9 mouse cellular contexts compared by ENCODE assay signal in the genomic region with DNA sequence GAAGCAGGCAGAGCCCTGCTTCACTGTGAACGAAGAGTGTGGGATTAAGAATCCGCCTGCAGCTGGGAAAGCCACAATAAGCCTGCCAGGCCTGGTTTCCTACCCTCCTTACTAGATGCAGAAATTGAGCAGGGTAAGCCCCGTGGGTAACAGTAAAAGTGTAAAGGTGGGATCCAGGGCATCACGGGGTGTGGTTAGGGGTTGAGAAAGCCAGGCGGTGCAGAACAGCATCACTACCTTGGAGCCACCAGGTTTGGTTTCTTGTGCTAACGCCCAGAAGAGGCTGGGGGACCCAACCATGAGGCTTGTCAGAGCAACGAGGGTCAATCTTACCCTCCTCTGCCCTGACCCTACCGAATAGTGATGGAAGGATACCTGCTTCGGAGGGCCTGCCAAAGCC. TPM values are rescaled to one million over a fixed set of nuclear protein-coding genes. Genes with fewer than 3 reads are reported as not detected.
DNase-seq lines count a peak whose midpoint lies in the region; ATAC-seq lines count a peak whose summit lies in the region.
"Had no signal": no experiment of that assay in that cellular context is flagged by ENCODE, and none has a peak within 500 bp of the region (broad histone marks: within the 10 kb centered on the region; RNA-seq: fewer than 3 reads in every experiment).

No protein-coding gene starts in this region.

- H3K4me3 ChIP-seq in heart, embryonic 15.5 days, result no peak overlapping the region; the same call in 1 of the 2 replicates
- H3K4me3 ChIP-seq in brown adipose tissue, adult 24 weeks (ENCODE audit: insufficient read depth, low read depth, low read length), result no peak overlapping the region
- H3K4me3 ChIP-seq in forebrain, embryonic 14.5 days (ENCODE audit: low read depth, low read length), result no peak overlapping the region; the same call in 1 of the 2 replicates
- no peak overlapping the region for H3K4me3 ChIP-seq in limb, embryonic 13.5 days

- ATAC-seq in heart, embryonic 15.5 days (replicated peaks; ENCODE audit: insufficient number of reproducible peaks, insufficient read depth, low FRiP score, low read depth), result no peak
- ATAC-seq in forebrain, embryonic 14.5 days, result no peak
- ATAC-seq in limb, embryonic 13.5 days (ENCODE audit: low FRiP score, low read depth), result no peak

- peaks cover 9% of the 10 kb centered on the region for H3K4me1 ChIP-seq in heart, embryonic 15.5 days (replicated peaks)
- no peaks in the 10 kb centered on the region for H3K4me1 ChIP-seq in brown adipose tissue, adult 24 weeks (ENCODE audit: control insufficient read depth, insufficient read depth, insufficient read length, low read length)
- no peaks in the 10 kb centered on the region for H3K4me1 ChIP-seq in forebrain, embryonic 14.5 days (ENCODE audit: control insufficient read depth, insufficient read depth, low read length)
- H3K4me1 ChIP-seq in limb, embryonic 13.5 days, result peaks cover 10% of the 10 kb centered on the region

- no peaks in the 10 kb centered on the region for H3K9me3 ChIP-seq in heart, embryonic 15.5 days (replicated peaks)
- no peaks in the 10 kb centered on the region for H3K9me3 ChIP-seq in forebrain, embryonic 14.5 days (replicated peaks; ENCODE audit: control insufficient read depth, low read length)
- H3K9me3 ChIP-seq in limb, embryonic 13.5 days, result no peaks in the 10 kb centered on the region

- H3K4me2 ChIP-seq in heart, embryonic 15.5 days, result peak overlapping the region; percentile 96
- H3K4me2 ChIP-seq in forebrain, embryonic 14.5 days (ENCODE audit: low read length), result peak overlapping the region; percentile 66; the same call in 1 of the 2 replicates
- H3K4me2 ChIP-seq in limb, embryonic 13.5 days (replicated peaks), result peak overlapping the region; percentile 96

- 56% methylated on average over 9 of the region's 9 CpGs for WGBS in heart, embryonic 15.5 days
- 43% methylated on average over 9 of the region's 9 CpGs for WGBS in forebrain, embryonic 14.5 days
- WGBS in limb, embryonic 13.5 days, result 49% methylated on average over 9 of the region's 9 CpGs

- H3K36me3 ChIP-seq in heart, embryonic 15.5 days, result no peaks in the 10 kb centered on the region
- H3K36me3 ChIP-seq in forebrain, embryonic 14.5 days (ENCODE audit: control insufficient read depth, insufficient read depth, low read length), result no peaks in the 10 kb centered on the region
- no peaks in the 10 kb centered on the region for H3K36me3 ChIP-seq in limb, embryonic 13.5 days

- H3K9ac ChIP-seq in heart, embryonic 15.5 days, result no peak overlapping the region
- no peak overlapping the region for H3K9ac ChIP-seq in forebrain, embryonic 14.5 days (ENCODE audit: low read length)
- H3K9ac ChIP-seq in limb, embryonic 13.5 days, result no peak overlapping the region; the same call in 1 of the 2 replicates

- intact Hi-C loops in heart, postnatal 25 days (cut with DNase I), result no loop called here

- peaks cover 35% of the 10 kb centered on the region for H3K27me3 ChIP-seq in heart, embryonic 15.5 days
- H3K27me3 ChIP-seq in forebrain, embryonic 14.5 days (replicated peaks; ENCODE audit: control insufficient read depth, insufficient read depth, low read length), result no peaks in the 10 kb centered on the region
- peaks cover 42% of the 10 kb centered on the region for H3K27me3 ChIP-seq in limb, embryonic 13.5 days

- DNase-seq in heart, postnatal 25 days (ENCODE audit: low spot score), result no peak
- no peak for DNase-seq in forebrain, embryonic 14.5 days (ENCODE audit: low spot score)
- no peak for DNase-seq in thymus, postnatal 4 days
- DNase-seq in urinary bladder, postnatal 4 days (ENCODE audit: low spot score in 2 of 2), result no peak
- no peak for DNase-seq in kidney, adult 18-20 months

- H3K27ac ChIP-seq in heart, embryonic 15.5 days, result no peak overlapping the region
- H3K27ac ChIP-seq in brown adipose tissue, adult 24 weeks (replicated peaks; ENCODE audit: low read depth, low read length), result peak overlapping the region; percentile 63
- H3K27ac ChIP-seq in forebrain, embryonic 14.5 days (ENCODE audit: low read depth, low read length), result no peak overlapping the region
- H3K27ac ChIP-seq in limb, embryonic 13.5 days, result no peak overlapping the region

RNA-seq across cellular contexts. Expression of a gene that starts 0.7 kb away (rescaled TPM):
- 30.8 and 38.1 TPM in 2 replicates for polyA plus RNA-seq in heart, embryonic 15.5 days (2015; fragmentation: Nextera tagmentation; extraction: Ambion mirVana)
- 10 to 100 TPM; 11.1 to 12.5 TPM for total RNA-seq in heart, postnatal 25 days (2021)
- 2.3 and 3.4 TPM in 2 replicates for polyA plus RNA-seq in brown adipose tissue, adult 24 weeks (2012; ENCODE audit: insufficient read depth, insufficient read length, missing spikeins)
- 20.9 and 21.4 TPM in 2 replicates for polyA plus RNA-seq in forebrain, embryonic 14.5 days (2014; fragmentation: Nextera tagmentation; extraction: Ambion mirVana)
- polyA plus RNA-seq in limb, embryonic 13.5 days (2015; fragmentation: Nextera tagmentation; extraction: Ambion mirVana), result 14.5 and 16.4 TPM in 2 replicates

RNA-seq across cellular contexts. Expression of a gene that starts 16.1 kb away (rescaled TPM):
- 0.08 and 0.42 TPM in 2 replicates for polyA plus RNA-seq in heart, embryonic 15.5 days (2015; fragmentation: Nextera tagmentation; extraction: Ambion mirVana)
- total RNA-seq in heart, postnatal 25 days (2021), result under 1 TPM in 1 of 2 experiments, not detected in 1; 0.13 TPM
- not detected in 2 replicates for polyA plus RNA-seq in brown adipose tissue, adult 24 weeks (2012; ENCODE audit: insufficient read depth, insufficient read length, missing spikeins)
- polyA plus RNA-seq in forebrain, embryonic 14.5 days (2014; fragmentation: Nextera tagmentation; extraction: Ambion mirVana), result not detected in 2 replicates
- 3.4 and 3.5 TPM in 2 replicates for polyA plus RNA-seq in limb, embryonic 13.5 days (2015; fragmentation: Nextera tagmentation; extraction: Ambion mirVana)

RNA-seq across cellular contexts. Expression of a gene that starts 39.3 kb away (rescaled TPM):
- polyA plus RNA-seq in heart, embryonic 15.5 days (2015; fragmentation: Nextera tagmentation; extraction: Ambion mirVana), result 0.09 TPM in 1 of 2 replicates, not detected in the other
- total RNA-seq in heart, postnatal 25 days (2021), result not detected
- not detected in 2 replicates for polyA plus RNA-seq in brown adipose tissue, adult 24 weeks (2012; ENCODE audit: insufficient read depth, insufficient read length, missing spikeins)
- not detected in 2 replicates for polyA plus RNA-seq in forebrain, embryonic 14.5 days (2014; fragmentation: Nextera tagmentation; extraction: Ambion mirVana)
- not detected in 2 replicates for polyA plus RNA-seq in limb, embryonic 13.5 days (2015; fragmentation: Nextera tagmentation; extraction: Ambion mirVana)
- polyA plus RNA-seq: thymus, postnatal 0 days had no signal

RNA-seq across cellular contexts. Expression of a gene that starts 43.4 kb away (rescaled TPM):
- polyA plus RNA-seq in heart, embryonic 15.5 days (2015; fragmentation: Nextera tagmentation; extraction: Ambion mirVana), result 0.34 and 0.39 TPM in 2 replicates
- under 1 TPM in 1 of 2 experiments, not detected in 1; 0.45 TPM for total RNA-seq in heart, postnatal 25 days (2021)
- polyA plus RNA-seq in brown adipose tissue, adult 24 weeks (2012; ENCODE audit: insufficient read depth, insufficient read length, missing spikeins), result not detected in 2 replicates
- 0.10 and 0.21 TPM in 2 replicates for polyA plus RNA-seq in forebrain, embryonic 14.5 days (2014; fragmentation: Nextera tagmentation; extraction: Ambion mirVana)
- polyA plus RNA-seq in limb, embryonic 13.5 days (2015; fragmentation: Nextera tagmentation; extraction: Ambion mirVana), result 0.46 and 0.48 TPM in 2 replicates
